8 mouse cellular contexts compared by ENCODE assay signal in the genomic region with DNA sequence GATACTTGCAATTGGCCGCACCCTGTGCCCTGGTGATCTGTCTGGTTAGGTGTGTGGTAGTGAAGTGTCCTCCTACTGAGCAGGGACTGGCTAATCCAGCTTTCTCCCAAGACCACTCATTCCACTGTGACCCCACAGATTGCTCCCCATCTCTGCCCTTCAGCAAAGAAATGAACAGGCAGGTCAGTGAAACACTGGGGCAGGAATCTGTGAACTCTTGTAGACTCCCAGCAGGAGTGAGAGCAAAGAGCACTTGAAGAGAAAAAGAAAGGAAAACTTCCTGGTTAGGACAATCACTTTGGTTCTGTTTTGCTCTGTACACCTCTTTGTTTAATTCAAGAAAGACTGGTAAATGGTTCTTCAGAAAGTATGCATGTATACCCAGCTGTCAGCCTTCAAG. TPM values are rescaled to one million over a fixed set of nuclear protein-coding genes. Genes with fewer than 3 reads are reported as not detected.
DNase-seq lines count a peak whose midpoint lies in the region; ATAC-seq and TF ChIP-seq lines count a peak whose summit lies in the region.
"Had no signal": no experiment of that assay in that cellular context is flagged by ENCODE, and none has a peak within 500 bp of the region (broad histone marks: within the 10 kb centered on the region; RNA-seq: fewer than 3 reads in every experiment).

No protein-coding gene starts in this region.

- no peak overlapping the region for H3K27ac ChIP-seq in neural tube, embryonic 11.5 days (ENCODE audit: low read depth, low read length)
- H3K27ac ChIP-seq in forebrain, embryonic 16.5 days (ENCODE audit: low read length), result no peak overlapping the region
- H3K27ac ChIP-seq in stomach, postnatal 0 days (replicated peaks), result peak overlapping the region; percentile 40; the same call in 1 of the 2 replicates

- no peak for TF ChIP-seq CTCF in stomach, postnatal 0 days (IDR thresholded peaks at IDR 0.05; ENCODE audit: low read depth)

- H3K27me3 ChIP-seq in neural tube, embryonic 11.5 days (ENCODE audit: control insufficient read depth, insufficient read depth, low read length), result no peaks in the 10 kb centered on the region
- H3K27me3 ChIP-seq in forebrain, embryonic 16.5 days (replicated peaks; ENCODE audit: control insufficient read depth, insufficient read depth, low read length), result peaks cover 3% of the 10 kb centered on the region; the same call in 1 of the 2 replicates
- no peaks in the 10 kb centered on the region for H3K27me3 ChIP-seq in stomach, postnatal 0 days (ENCODE audit: control insufficient read depth, insufficient read depth, low read length)

- no peaks in the 10 kb centered on the region for H3K36me3 ChIP-seq in neural tube, embryonic 11.5 days (ENCODE audit: control insufficient read depth, insufficient read depth, low read length)
- H3K36me3 ChIP-seq in forebrain, embryonic 16.5 days (ENCODE audit: control insufficient read depth, insufficient read depth), result no peaks in the 10 kb centered on the region
- no peaks in the 10 kb centered on the region for H3K36me3 ChIP-seq in stomach, postnatal 0 days (ENCODE audit: control insufficient read depth, insufficient read depth, low read length)

- no peak for TF ChIP-seq EP300 in stomach, postnatal 0 days (optimal IDR thresholded peaks at IDR 0.05)

- DNase-seq in neural tube, embryonic 11.5 days (ENCODE audit: low spot score), result peak; percentile 18
- no peak for DNase-seq in neural tube, embryonic 10.5 days (ENCODE audit: extremely low spot score, low spot score)
- peak; percentile 36 to 45 for DNase-seq in kidney, postnatal 36 days
- DNase-seq in stomach, postnatal 0 days (ENCODE audit: low spot score), result no peak
- DNase-seq in urinary bladder, postnatal 4 days (ENCODE audit: low spot score in 2 of 2), result no peak
- DNase-seq: adrenal gland, adult 2 months had no signal

- 15% methylated on average over 1 of the region's 1 CpGs for WGBS in neural tube, embryonic 11.5 days
- 29% methylated on average over 1 of the region's 1 CpGs for WGBS in forebrain, embryonic 16.5 days
- WGBS in stomach, postnatal 0 days, result 32% methylated on average over 1 of the region's 1 CpGs

- H3K4me3 ChIP-seq in neural tube, embryonic 11.5 days (ENCODE audit: low read depth, low read length), result peak overlapping the region; percentile 69
- peak overlapping the region; percentile 86 for H3K4me3 ChIP-seq in forebrain, embryonic 16.5 days (replicated peaks; ENCODE audit: low read length)
- H3K4me3 ChIP-seq in stomach, postnatal 0 days (ENCODE audit: low read depth, low read length), result peak overlapping the region; percentile 67

- peak overlapping the region; percentile 73 for H3K4me2 ChIP-seq in neural tube, embryonic 11.5 days (ENCODE audit: low read depth)
- H3K4me2 ChIP-seq in forebrain, embryonic 16.5 days (ENCODE audit: low read length), result peak overlapping the region; percentile 97
- H3K4me2 ChIP-seq in stomach, postnatal 0 days (replicated peaks; ENCODE audit: low read depth), result peak overlapping the region; percentile 84

- peak overlapping the region; percentile 37 for H3K9ac ChIP-seq in neural tube, embryonic 11.5 days (ENCODE audit: low read length)
- peak overlapping the region; percentile 32; the same call in 1 of the 2 replicates for H3K9ac ChIP-seq in forebrain, embryonic 16.5 days (replicated peaks; ENCODE audit: low read depth, low read length)
- no peak overlapping the region for H3K9ac ChIP-seq in stomach, postnatal 0 days (ENCODE audit: low read length)

- ATAC-seq in neural tube, embryonic 11.5 days (ENCODE audit: insufficient read depth, low FRiP score, low TSS enrichment), result no peak
- no peak for ATAC-seq in forebrain, embryonic 16.5 days
- no peak for ATAC-seq in stomach, postnatal 0 days (ENCODE audit: low FRiP score, low TSS enrichment)
- no peak for ATAC-seq in activated CD4-positive, CD25-positive, alpha-beta regulatory T cell, adult 4 months

- no peaks in the 10 kb centered on the region for H3K9me3 ChIP-seq in neural tube, embryonic 11.5 days (ENCODE audit: control insufficient read depth, low read length)
- no peaks in the 10 kb centered on the region for H3K9me3 ChIP-seq in forebrain, embryonic 16.5 days (ENCODE audit: control insufficient read depth, low read length)
- no peaks in the 10 kb centered on the region for H3K9me3 ChIP-seq in stomach, postnatal 0 days (ENCODE audit: control insufficient read depth, low read length)

- no peaks in the 10 kb centered on the region for H3K4me1 ChIP-seq in neural tube, embryonic 11.5 days (ENCODE audit: control insufficient read depth, insufficient read depth, low read length)
- H3K4me1 ChIP-seq in forebrain, embryonic 16.5 days (replicated peaks; ENCODE audit: control insufficient read depth, insufficient read depth, low read length), result peaks cover 16% of the 10 kb centered on the region
- H3K4me1 ChIP-seq in stomach, postnatal 0 days (replicated peaks; ENCODE audit: control insufficient read depth, insufficient read depth), result no peaks in the 10 kb centered on the region

RNA-seq across cellular contexts. Expression of gene Plxdc2, which starts 1.8 kb away (rescaled TPM):
- polyA plus RNA-seq in neural tube, embryonic 11.5 days (2014; fragmentation: Nextera tagmentation; extraction: Ambion mirVana), result 22.2 and 23.9 TPM in 2 replicates
- polyA plus RNA-seq in forebrain, embryonic 16.5 days (2015; fragmentation: Nextera tagmentation; extraction: Ambion mirVana), result 11.6 and 12.5 TPM in 2 replicates
- 34.0 and 34.3 TPM in 2 replicates for polyA plus RNA-seq in stomach, postnatal 0 days (2015; fragmentation: Nextera tagmentation; extraction: Ambion mirVana)
- polyA plus RNA-seq in activated CD4-positive, CD25-positive, alpha-beta regulatory T cell, adult 4 months (2017; shearing (Covaris generic)), result 1 to 10 TPM in 1 of 2 experiments, under 1 TPM in 1; 0.22 to 1.9 TPM

Comparison
In these comparisons a context has a peak if more than half of its experiments do, and no peak if none do; other contexts are left out.
1. DNase-seq: peak in neural tube, embryonic 11.5 days (single experiment) and kidney, postnatal 36 days (2 of 2); none in neural tube, embryonic 10.5 days (single experiment), stomach, postnatal 0 days (single experiment) and urinary bladder, postnatal 4 days (0 of 2).
2. Peak in every context shown above with its lines, with median percentiles within 50 percentile points of each other: H3K4me2 ChIP-seq and H3K4me3 ChIP-seq.